Mouse (Mus musculus) B cell, adult 67 days (primary cell): ENCODE data around the gene Exosc6. TPM values are rescaled to one million over a fixed set of nuclear protein-coding genes. Genes with fewer than 3 reads are reported as not detected.

Experiments used
- total RNA-seq, 2 experiments: library from RNA; stranded (reverse); gene quantifications; 4 replicates each; pipeline ENCODE4 v1.2.4; 2023

Gene Exosc6
- total RNA-seq, result 10 to 100 TPM in 1 of 2 experiments, 1 to 10 TPM in 1; 8.7 to 11.4 TPM

DNA sequence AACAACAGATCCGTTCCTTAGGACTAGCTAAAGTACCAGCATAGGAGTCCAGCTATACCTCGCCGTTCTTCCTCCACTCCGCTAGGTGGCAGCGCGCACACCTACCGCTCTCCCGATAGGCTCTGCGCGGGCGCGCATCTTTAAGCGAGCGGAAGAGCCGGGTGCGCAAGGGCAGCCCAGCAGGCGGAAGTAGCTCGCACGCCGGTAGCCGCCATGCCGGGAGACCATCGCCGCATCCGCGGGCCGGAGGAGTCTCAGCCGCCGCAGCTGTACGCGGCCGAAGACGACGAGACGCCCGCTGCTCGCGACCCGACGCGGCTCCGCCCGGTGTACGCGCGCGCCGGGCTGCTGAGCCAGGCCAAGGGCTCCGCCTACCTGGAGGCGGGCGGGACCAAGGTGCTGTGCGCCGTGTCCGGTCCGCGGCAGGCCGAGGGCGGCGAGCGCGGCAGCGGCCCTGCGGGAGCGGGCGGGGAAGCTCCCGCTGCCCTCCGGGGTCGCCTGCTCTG, at the start of gene Exosc6:
Exosc6 (plus strand) TSS at position 182 of the 506 bp plus-strand sequence.

DNA sequence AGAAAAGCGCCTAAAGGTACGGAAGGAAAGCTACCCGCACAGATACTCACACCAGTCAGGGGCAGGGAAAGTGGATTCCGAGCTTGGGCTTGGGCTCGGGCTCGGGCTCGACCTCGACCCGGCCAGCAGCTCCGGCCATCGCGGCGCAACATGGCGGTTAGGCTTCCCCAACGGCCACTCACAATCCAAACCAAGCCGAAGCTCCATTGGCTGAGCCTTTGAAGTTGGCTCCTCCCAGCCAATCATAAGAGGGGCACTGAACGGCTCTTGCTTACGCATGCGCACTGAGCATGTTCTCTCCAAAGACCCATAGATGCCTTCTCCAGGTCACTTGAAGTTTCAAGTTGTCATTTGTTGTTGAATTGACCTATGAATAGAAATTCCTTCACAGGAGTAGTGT, 24.6 kb upstream of the Exosc6 start, which contains the start of gene Ddx19b:
Ddx19b (minus strand) TSS at position 180 of the 400 bp plus-strand sequence.

DNA sequence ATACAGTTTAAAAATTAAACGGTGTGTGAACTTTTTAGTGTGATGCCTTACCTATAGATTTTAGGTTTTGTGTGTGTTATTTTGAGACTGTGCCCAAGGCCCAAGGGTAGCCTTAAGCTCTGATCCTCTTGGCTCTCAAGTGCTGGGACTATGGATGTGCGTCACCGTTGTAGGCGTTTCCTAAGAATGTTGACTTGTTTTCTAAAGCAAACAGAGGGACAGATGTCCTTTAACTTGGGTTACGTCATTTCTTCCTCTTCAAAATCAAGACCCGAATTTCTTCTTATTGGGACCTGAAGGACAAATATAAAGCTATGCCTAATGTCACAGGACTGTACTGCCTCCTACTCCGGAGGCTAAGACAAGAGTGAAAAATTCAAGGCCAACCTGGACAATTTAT, 23.2 kb upstream of the Exosc6 start, which contains the start of gene Aars:
Aars (plus strand) TSS at position 229 of the 400 bp plus-strand sequence.

DNA sequence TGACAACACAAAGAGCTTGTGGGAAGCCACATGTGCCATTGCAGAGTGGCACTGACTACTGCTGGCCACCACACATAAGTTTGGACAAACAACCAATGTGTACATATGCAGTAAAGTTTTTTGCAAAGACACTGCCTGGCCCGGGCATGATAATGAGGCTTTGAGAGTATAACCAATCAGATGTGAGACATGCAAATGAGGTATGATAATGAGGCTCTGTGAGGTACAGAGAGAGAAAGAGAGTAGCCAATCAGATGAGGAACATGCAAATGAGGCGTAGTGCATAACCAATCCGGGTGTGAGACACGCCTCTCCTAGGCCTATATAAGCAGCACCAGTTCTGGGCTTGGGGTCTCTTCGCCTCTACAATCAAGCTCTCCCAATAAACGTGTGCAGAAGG, 36.2 kb downstream of the Exosc6 start, which contains the start of gene Clec18a:
Clec18a (minus strand) TSS at position 101 of the 400 bp plus-strand sequence.

DNA sequence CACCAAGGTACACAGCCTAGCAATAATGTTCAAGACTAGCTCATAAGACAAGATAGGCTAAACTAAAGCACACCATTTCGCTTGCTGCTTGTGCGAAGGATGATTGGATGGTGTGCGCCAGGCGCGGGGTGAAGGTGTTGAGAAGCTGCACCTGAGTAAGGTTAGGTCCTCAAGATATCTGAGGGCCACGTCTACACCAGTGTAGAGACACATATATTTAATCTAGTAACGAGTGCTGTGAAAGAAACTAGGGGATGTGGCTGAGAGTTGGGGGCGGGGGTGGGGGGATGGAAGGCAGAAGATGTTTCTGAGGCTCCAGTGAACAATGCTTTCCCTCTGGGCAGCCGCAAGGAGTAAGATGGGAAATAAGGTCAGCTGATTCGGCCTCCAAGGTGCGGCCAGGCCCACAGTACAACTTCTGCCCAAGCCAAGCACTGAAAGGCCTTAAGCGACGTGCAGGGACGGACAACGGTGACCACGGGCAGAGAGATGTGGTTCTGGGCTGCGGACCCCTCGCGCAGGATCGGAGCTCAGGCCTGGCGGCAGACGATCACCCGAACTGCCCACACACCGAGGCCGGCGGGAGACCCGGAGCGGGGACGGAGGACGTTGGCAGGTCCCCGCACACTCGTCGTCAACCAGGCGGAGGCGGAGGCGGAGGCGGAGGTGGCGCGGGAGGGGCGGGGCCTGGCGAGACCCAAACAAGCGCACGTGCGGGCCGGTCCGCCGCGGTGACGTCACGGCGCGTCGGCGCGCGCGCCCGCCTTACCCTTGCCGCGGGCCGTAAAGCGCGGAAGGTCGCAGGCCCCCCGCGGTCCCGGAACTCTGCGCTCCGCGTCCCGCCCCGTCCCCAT, 38.0 kb downstream of the Exosc6 start, which contains the start of gene Pdpr:
Pdpr (plus strand) TSS at position 766 of the 854 bp plus-strand sequence.

Other genes with a start within 250 kb of the Exosc6 start
- 10 to 100 TPM; 64.7 to 78.0 TPM for gene Cog4, start 209.7 kb upstream of the Exosc6 start, total RNA-seq
- gene Sf3b3, start 209.6 kb upstream of the Exosc6 start, total RNA-seq, result 100 to 1,000 TPM; 173 to 186 TPM
- gene Fuk, start 153.9 kb upstream of the Exosc6 start, total RNA-seq, result 10 to 100 TPM; 15.6 to 22.1 TPM
- 10 to 100 TPM; 27.4 to 30.4 TPM for gene St3gal2, start 136.4 kb upstream of the Exosc6 start, total RNA-seq
- gene Ddx19a, start 58.5 kb upstream of the Exosc6 start, total RNA-seq, result 10 to 100 TPM; 69.4 to 71.6 TPM
- 10 to 100 TPM; 18.1 to 20.5 TPM for gene Ddx19b, start 24.6 kb upstream of the Exosc6 start, total RNA-seq
- gene Aars, start 23.2 kb upstream of the Exosc6 start, total RNA-seq, result 10 to 100 TPM; 43.0 to 45.0 TPM
- gene Clec18a, start 36.1 kb downstream of the Exosc6 start, total RNA-seq, result not detected
- gene Pdpr, start 38.3 kb downstream of the Exosc6 start, total RNA-seq, result 10 to 100 TPM; 26.8 to 27.1 TPM
- 10 to 100 TPM; 78.1 to 84.4 TPM for gene Glg1, start 202.9 kb downstream of the Exosc6 start, total RNA-seq
- gene Rfwd3, start 243.9 kb downstream of the Exosc6 start, total RNA-seq, result 10 to 100 TPM; 38.7 to 40.9 TPM